Mouse (Mus musculus) heart, adult 2 months (tissue): ENCODE data around the gene Arhgef2. TPM values are rescaled to one million over a fixed set of nuclear protein-coding genes. Genes with fewer than 3 reads are reported as not detected.

Source experiments
- DNase-seq, 2 experiments: peaks; one replicate each; pipeline ENCODE4 v3.0.0; 2021
- H3K27ac ChIP-seq: fragments of 200-600 bp; 2 replicates; pipeline ENCODE4 v1.8.1; 2022
- H3K27me3 ChIP-seq: fragments of 200-500 bp; 2 replicates; pipeline ENCODE4 v1.6.1; 2012; ENCODE audit warnings: mild to moderate bottlenecking, low read length, inconsistent platforms, mixed read lengths; ENCODE audit not compliant: control insufficient read depth, insufficient read depth
- H3K36me3 ChIP-seq: fragments of 200-500 bp; 2 replicates; pipeline ENCODE4 v1.6.1; 2012; ENCODE audit warnings: low read length, inconsistent platforms; ENCODE audit not compliant: control insufficient read depth, insufficient read depth
- H3K4me1 ChIP-seq: fragments of 200-500 bp; 2 replicates; pipeline ENCODE4 v1.6.1; 2011; ENCODE audit warnings: low read length; ENCODE audit not compliant: control insufficient read depth, insufficient read depth
- H3K4me3 ChIP-seq: fragments of 200-600 bp; 2 replicates; pipeline ENCODE4 v1.8.1; 2022
- H3K79me2 ChIP-seq: fragments of 200-500 bp; replicated peaks from 2 replicates; pipeline ENCODE4 v1.6.1; 2012; ENCODE audit warnings: mild to moderate bottlenecking, inconsistent platforms, low read length, moderate library complexity, mixed read lengths; ENCODE audit not compliant: control insufficient read depth, insufficient read depth
- H3K9ac ChIP-seq: fragments of 200-500 bp; 2 replicates; pipeline ENCODE4 v1.6.1; 2012; ENCODE audit warnings: low read depth, mild to moderate bottlenecking, control low read depth, inconsistent platforms, low read length, mixed read lengths
- CTCF ChIP-seq: fragments of 200-600 bp; IDR thresholded peaks from 2 replicates; pipeline ENCODE4 v1.8.1; 2022; ENCODE audit warnings: antibody characterized with exemption, mild to moderate bottlenecking, moderate library complexity
- EP300 ChIP-seq: fragments of 200-500 bp; IDR thresholded peaks from 2 replicates; pipeline ENCODE4 v1.6.1; 2011; ENCODE audit warnings: low read depth, low read length, control low read depth; ENCODE audit not compliant: insufficient read depth
- POLR2A ChIP-seq: fragments of 200-500 bp; IDR thresholded peaks from 2 replicates; pipeline ENCODE4 v1.6.1; 2011; ENCODE audit warnings: mild to moderate bottlenecking, low read depth, low read length, control low read depth; ENCODE audit not compliant: insufficient read depth
- WGBS: fragments of 180-500 bp; shearing (Covaris S2); methylation state at CpG from one replicate; pipeline ENCODE4 v1.1.7; 2018; 5-methylcytosine and 5-hydroxymethylcytosine counted together
- intact Hi-C: fragments of 180-260 bp; cut with DNase I; formaldehyde crosslinking; loops from one replicate; pipeline ENCODE4 v1.15.1; 2025
- polyA plus RNA-seq: library from polyadenylated mRNA; depleted of rRNA; stranded (reverse); fragments of >200 nt; gene quantifications from 2 replicates; pipeline ENCODE4 v1.2.3, GENCODE M21; 2012
- total RNA-seq, 2 experiments: library from RNA; stranded (reverse); gene quantifications; 2 replicates each; pipeline ENCODE4 v1.2.3; 2021

The Arhgef2 gene
- total and polyA plus RNA-seq, 3 experiments = 37.3 to 51.0 (median 37.5) TPM

DNA sequence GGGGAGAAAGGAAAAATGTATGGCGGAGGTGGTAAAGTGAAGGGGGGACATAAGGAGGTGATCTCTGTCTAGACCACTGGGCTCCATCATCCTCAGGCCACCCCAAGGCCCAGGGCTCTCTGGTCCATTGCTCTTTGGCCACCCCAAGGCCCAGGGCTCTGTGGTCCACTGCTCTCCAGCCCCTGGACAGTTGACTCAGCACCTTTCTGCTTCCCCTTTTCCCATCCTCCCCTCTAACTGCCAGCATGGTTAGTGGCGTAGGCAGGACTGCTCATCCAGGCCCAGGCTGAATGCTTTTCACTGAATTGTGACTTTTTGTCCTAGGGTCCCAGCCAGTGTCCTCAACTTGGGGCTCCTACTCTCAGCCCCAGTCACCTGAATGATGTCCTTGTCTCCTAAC is 21.8 kb downstream of the Arhgef2 start:
- peak in 1 of 2 experiments; percentile 45 for DNase-seq
- Histone ChIP-seq H3K79me2 (peaks cover 12% of the 10 kb centered on the region), H3K27ac (peak overlapping the region; percentile 97), H3K9ac (no peak overlapping the region), H3K36me3 (peaks cover 18% of the 10 kb centered on the region), H3K27me3 (no peaks in the 10 kb centered on the region), H3K4me1 (peaks cover 55% of the 10 kb centered on the region), H3K4me3 (no peak overlapping the region)
- TF ChIP-seq EP300 (no peak), POLR2A (no peak), CTCF (no peak)
- intact Hi-C loops = no loop called here
- 74% methylated on average over 2 of the region's 2 CpGs for WGBS

DNA sequence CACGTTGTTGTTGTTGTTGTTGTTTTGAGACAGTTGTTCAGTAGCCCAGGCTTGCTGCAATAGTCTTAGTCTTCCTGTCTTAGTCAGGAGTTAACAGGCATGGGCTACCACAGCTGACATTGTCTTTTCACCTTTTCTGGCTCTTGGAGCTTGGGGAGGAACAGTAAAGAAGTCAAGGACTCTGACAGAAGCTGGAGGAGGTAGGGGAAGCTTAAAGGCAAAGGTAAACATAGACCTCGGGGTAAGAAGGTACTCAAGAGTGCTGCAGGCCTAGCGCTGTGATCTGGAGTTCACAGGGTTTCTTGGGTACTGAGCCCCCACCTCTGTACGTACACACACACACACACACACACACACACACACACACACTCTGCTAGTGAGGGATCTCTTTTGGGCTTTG is 23.0 kb downstream of the Arhgef2 start:
- Histone ChIP-seq H3K4me3 (no peak overlapping the region), H3K36me3 (peaks cover 18% of the 10 kb centered on the region), H3K27me3 (no peaks in the 10 kb centered on the region), H3K79me2 (peaks cover 12% of the 10 kb centered on the region), H3K27ac (peak overlapping the region; percentile 36), H3K4me1 (peaks cover 55% of the 10 kb centered on the region), H3K9ac (no peak overlapping the region)
- intact Hi-C loops = no loop called here
- no peak for TF ChIP-seq POLR2A
- TF ChIP-seq EP300 = no peak
- no peak for TF ChIP-seq CTCF
- no peak for DNase-seq
- 37% methylated on average over 4 of the region's 4 CpGs for WGBS

DNA sequence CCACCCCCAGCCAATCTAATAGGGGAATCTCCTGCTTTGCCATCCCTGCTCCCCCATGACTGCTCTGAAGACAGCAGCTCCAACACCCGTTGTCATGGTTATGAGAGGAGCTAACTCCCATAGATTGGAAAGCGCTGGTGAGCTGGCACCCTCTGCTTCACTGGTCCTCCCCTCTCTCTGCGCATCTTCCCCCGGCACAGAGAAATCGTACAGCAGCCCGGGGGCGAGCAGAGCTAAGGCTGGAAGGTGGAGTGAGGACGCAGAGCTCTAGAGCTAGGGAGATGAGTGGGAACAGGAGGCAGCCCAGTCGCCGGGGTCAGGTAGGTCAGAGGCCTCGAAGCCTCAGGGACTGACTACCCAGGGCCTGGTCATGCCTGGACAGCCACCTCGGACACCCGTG is 23.5 kb downstream of the Arhgef2 start:
- Histone ChIP-seq H3K9ac (no peak overlapping the region), H3K79me2 (peaks cover 12% of the 10 kb centered on the region), H3K27ac (peak overlapping the region; percentile 76), H3K4me3 (no peak overlapping the region), H3K36me3 (peaks cover 15% of the 10 kb centered on the region), H3K27me3 (no peaks in the 10 kb centered on the region), H3K4me1 (peaks cover 52% of the 10 kb centered on the region)
- 43% methylated on average over 13 of the region's 13 CpGs for WGBS
- no peak for DNase-seq
- intact Hi-C loops = no loop called here
- TF ChIP-seq POLR2A (no peak), EP300 (no peak), CTCF (no peak)

GRCm38 (mm10) chr3:88630018-88630417 is 24.3 kb downstream of the Arhgef2 start:
- no peak for DNase-seq
- Histone ChIP-seq H3K9ac (no peak overlapping the region), H3K4me3 (no peak overlapping the region), H3K27me3 (no peaks in the 10 kb centered on the region), H3K79me2 (peaks cover 10% of the 10 kb centered on the region), H3K27ac (peak overlapping the region; percentile 76), H3K36me3 (peaks cover 14% of the 10 kb centered on the region), H3K4me1 (peaks cover 45% of the 10 kb centered on the region)
- intact Hi-C loops = no loop called here
- TF ChIP-seq POLR2A (no peak), EP300 (no peak), CTCF (no peak)
- WGBS = 50% methylated on average over 9 of the region's 9 CpGs

- WGBS = 32% methylated on average over 6 of the region's 6 CpGs
- TF ChIP-seq EP300 (peak; percentile 73; the same call in 1 of the 2 replicates), CTCF (no peak), POLR2A (no peak)
- Histone ChIP-seq H3K4me3 (no peak overlapping the region), H3K4me1 (peaks cover 38% of the 10 kb centered on the region), H3K36me3 (peaks cover 11% of the 10 kb centered on the region), H3K27me3 (no peaks in the 10 kb centered on the region), H3K27ac (peak overlapping the region; percentile 76), H3K79me2 (peaks cover 10% of the 10 kb centered on the region), H3K9ac (peak overlapping the region; percentile 8; the same call in 1 of the 2 replicates)
- DNase-seq = peak; percentile 59 to 63
- intact Hi-C loops = no loop called here
These were observed 25.1 kb downstream of the Arhgef2 start for GRCm38 (mm10) chr3:88630849-88631341.

DNA sequence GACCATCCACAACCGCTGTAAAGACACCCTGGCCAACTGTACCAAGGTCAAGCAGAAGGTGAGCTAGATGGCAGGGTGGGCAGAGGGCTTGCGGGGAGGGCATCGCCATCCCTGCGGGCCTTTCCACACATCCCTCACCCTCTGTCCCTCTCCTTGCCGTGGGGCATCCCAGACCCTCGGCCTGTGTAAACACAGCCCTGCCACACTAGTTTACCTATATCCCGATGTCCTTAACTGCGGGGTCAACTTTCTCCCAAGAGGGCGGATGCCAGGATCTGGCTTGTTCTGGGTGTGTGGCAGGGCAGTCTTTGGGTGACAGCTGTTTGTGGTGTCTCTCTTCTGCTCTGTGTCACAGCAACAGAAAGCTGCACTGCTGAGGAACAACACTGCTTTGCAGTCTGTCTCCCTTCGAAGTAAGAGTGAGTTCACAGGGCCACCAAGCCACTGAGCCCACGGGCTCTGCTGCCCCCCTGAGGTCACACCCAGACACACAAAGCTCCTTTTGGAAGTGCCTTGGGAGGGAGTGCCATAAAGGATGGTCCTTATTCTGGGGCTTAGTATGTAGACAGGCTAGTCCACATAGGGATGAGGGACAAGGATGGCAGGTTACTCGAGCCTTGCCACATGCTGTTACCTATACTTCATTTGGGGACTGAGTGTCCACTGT is 26.3 kb downstream of the Arhgef2 start:
- peaks cover 8% of the 10 kb centered on the region; the same call in 1 of the 2 replicates for H3K79me2 ChIP-seq
- H3K4me3 ChIP-seq = no peak overlapping the region
- TF ChIP-seq CTCF (peak; percentile 78), EP300 (peak; percentile 84; the same call in 1 of the 2 replicates), POLR2A (no peak)
- H3K27me3 ChIP-seq = no peaks in the 10 kb centered on the region
- no peak overlapping the region for H3K9ac ChIP-seq
- peaks cover 30% of the 10 kb centered on the region for H3K4me1 ChIP-seq
- peak overlapping the region; percentile 12 for H3K27ac ChIP-seq
- 53% methylated on average over 12 of the region's 12 CpGs for WGBS
- peak in 1 of 2 experiments; percentile 21 for DNase-seq
- intact Hi-C loops = loop anchor here (2.0 kb wide), 1 partner anchor 25 kb away; no protein-coding TSS in a partner anchor
- H3K36me3 ChIP-seq = peaks cover 11% of the 10 kb centered on the region
